Mouse (Mus musculus) olfactory bulb, adult 2 months (tissue): Measurements from ENCODE around the gene Hnrnpab. TPM values are rescaled to one million over a fixed set of nuclear protein-coding genes. Genes with fewer than 3 reads are reported as not detected.

Experiments
- H3K27ac ChIP-seq: fragments of 200-500 bp; 2 replicates; pipeline ENCODE4 v1.5.1; 2012; ENCODE audit warnings: low read depth, low read length; ENCODE audit not compliant: insufficient read depth
- H3K4me1 ChIP-seq: fragments of 200-500 bp; 2 replicates; pipeline ENCODE4 v1.6.1; 2012; ENCODE audit warnings: low read length; ENCODE audit not compliant: control insufficient read depth, insufficient read depth
- H3K4me3 ChIP-seq: fragments of 200-500 bp; 2 replicates; pipeline ENCODE4 v1.5.1; 2012; ENCODE audit warnings: mild to moderate bottlenecking, low read depth, low read length, moderate library complexity; ENCODE audit not compliant: insufficient read depth
- CTCF ChIP-seq: fragments of 200-500 bp; IDR thresholded peaks from 2 replicates; pipeline ENCODE4 v1.5.1; 2012; ENCODE audit warnings: low read depth, mild to moderate bottlenecking, low read length, moderate library complexity; ENCODE audit not compliant: insufficient read depth
- POLR2A ChIP-seq: fragments of 200-500 bp; IDR thresholded peaks from 2 replicates; pipeline ENCODE4 v1.6.1; 2012; ENCODE audit warnings: mild to moderate bottlenecking, low read depth, low read length, moderate library complexity; ENCODE audit not compliant: insufficient read depth
- WGBS: fragments of 180-500 bp; shearing (Covaris S2); methylation state at CpG from one replicate; pipeline ENCODE4 v1.1.7; 2018; 5-methylcytosine and 5-hydroxymethylcytosine counted together
- polyA plus RNA-seq: library from polyadenylated mRNA; stranded (reverse); fragments of >200 nt; gene quantifications from 2 replicates; pipeline ENCODE4 v1.2.4, GENCODE M21; 2012; ENCODE audit warnings: low replicate concordance; ENCODE audit not compliant: missing spikeins, insufficient read depth, insufficient read length

The Hnrnpab gene
- polyA plus RNA-seq, 1 experiment, result 328 TPM

- peak overlapping the region; percentile 6; the same call in 1 of the 2 replicates for H3K27ac ChIP-seq
- TF ChIP-seq POLR2A (no peak), CTCF (no peak)
- H3K4me1 ChIP-seq, result peaks cover 53% of the 10 kb centered on the region
- H3K4me3 ChIP-seq, result no peak overlapping the region
- WGBS, result 60% methylated on average over 15 of the region's 15 CpGs
These were observed 40.4 kb upstream of the Hnrnpab start for GRCm38 (mm10) chr11:51646751-51647667.

DNA sequence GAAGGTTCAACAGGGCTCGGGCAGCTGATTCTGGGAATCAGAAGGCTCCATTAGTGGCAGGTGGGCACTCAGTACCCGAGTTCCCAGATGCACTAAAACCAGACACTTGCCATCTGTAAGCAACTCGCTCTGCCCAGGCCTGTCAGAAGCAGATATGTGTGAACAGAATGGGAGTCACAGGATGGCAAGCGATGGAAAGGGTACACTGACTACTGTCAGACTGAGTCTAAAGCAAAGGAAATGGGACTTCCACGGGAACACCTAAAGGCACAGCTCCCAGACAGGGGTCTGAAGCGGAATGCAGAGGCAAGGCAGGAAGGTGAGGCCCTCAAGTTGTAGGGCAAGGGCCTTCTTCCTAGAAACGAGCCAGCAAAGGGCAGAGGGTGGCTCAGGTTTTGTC is 39.6 kb upstream of the Hnrnpab start:
- Histone ChIP-seq H3K4me3 (no peak overlapping the region), H3K27ac (no peak overlapping the region), H3K4me1 (peaks cover 53% of the 10 kb centered on the region)
- WGBS, result 82% methylated on average over 7 of the region's 7 CpGs
- no peak for TF ChIP-seq POLR2A
- TF ChIP-seq CTCF, result no peak

DNA sequence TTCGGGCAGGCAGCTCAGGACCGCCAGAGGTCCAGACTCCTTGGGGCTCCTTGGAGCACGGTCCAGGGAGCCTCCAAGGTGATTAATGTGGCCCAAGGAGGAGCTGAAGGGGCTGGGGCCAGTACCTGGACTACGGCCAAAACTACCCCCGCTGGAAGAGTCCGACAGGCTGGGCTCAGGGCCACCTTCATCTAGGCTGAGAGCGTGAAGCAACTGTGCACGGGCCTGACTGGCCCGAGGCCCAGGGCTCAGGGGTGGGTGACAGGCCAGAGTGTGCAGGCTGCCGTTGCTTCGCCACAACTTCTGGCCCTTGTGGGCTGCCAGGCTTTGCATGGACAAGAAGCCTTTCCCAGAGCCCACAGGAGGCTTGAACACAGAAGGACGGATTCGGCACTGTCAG is 38.6 kb upstream of the Hnrnpab start:
- 63% methylated on average over 13 of the region's 13 CpGs for WGBS
- Histone ChIP-seq H3K4me3 (no peak overlapping the region), H3K27ac (no peak overlapping the region), H3K4me1 (peaks cover 45% of the 10 kb centered on the region)
- no peak for TF ChIP-seq CTCF
- TF ChIP-seq POLR2A, result no peak

DNA sequence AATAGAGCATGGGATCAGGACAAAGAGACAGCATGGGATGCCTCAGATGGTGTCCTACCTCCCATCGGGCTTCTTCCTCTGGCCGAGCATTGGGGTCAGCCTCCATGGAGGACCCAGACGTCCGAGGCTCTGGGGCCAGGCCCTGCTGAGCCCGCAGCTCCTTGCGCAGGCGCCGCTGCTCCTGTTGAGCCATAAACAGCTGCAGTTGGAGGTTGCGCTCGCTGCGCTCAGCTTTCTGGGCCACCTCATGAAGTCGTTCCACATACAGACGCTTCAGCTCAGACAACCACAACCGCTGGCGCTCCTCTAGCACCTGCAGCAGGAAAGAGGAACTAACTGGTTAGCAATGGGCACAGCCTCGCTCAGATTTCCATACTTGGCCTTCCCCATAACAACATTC is 37.6 kb upstream of the Hnrnpab start:
- 78% methylated on average over 16 of the region's 16 CpGs for WGBS
- TF ChIP-seq POLR2A (no peak), CTCF (no peak)
- H3K4me1 ChIP-seq, result peaks cover 36% of the 10 kb centered on the region
- H3K27ac ChIP-seq, result no peak overlapping the region
- H3K4me3 ChIP-seq, result peak overlapping the region; percentile 1; the same call in 1 of the 2 replicates

GRCm38 (mm10) chr11:51643761-51644160 is 37.1 kb upstream of the Hnrnpab start:
- Histone ChIP-seq H3K4me3 (peak overlapping the region; percentile 1), H3K4me1 (peaks cover 32% of the 10 kb centered on the region), H3K27ac (no peak overlapping the region)
- TF ChIP-seq CTCF (no peak), POLR2A (no peak)
- 46% methylated on average over 15 of the region's 15 CpGs for WGBS

GRCm38 (mm10) chr11:51643202-51643601 is 36.6 kb upstream of the Hnrnpab start:
- H3K4me3 ChIP-seq, result no peak overlapping the region
- H3K4me1 ChIP-seq, result peaks cover 29% of the 10 kb centered on the region
- WGBS, result 83% methylated on average over 9 of the region's 9 CpGs
- H3K27ac ChIP-seq, result no peak overlapping the region
- TF ChIP-seq POLR2A (no peak), CTCF (no peak)

- WGBS, result 64% methylated on average over 7 of the region's 7 CpGs
- TF ChIP-seq CTCF, result no peak
- H3K4me3 ChIP-seq, result no peak overlapping the region
- no peak overlapping the region for H3K27ac ChIP-seq
- H3K4me1 ChIP-seq, result peaks cover 25% of the 10 kb centered on the region
These were observed 34.1 kb upstream of the Hnrnpab start for GRCm38 (mm10) chr11:51640748-51641147.

GRCm38 (mm10) chr11:51638497-51638896 is 31.9 kb upstream of the Hnrnpab start:
- TF ChIP-seq POLR2A (no peak), CTCF (no peak)
- Histone ChIP-seq H3K27ac (no peak overlapping the region), H3K4me1 (peaks cover 16% of the 10 kb centered on the region), H3K4me3 (no peak overlapping the region)
- WGBS, result 74% methylated on average over 5 of the region's 5 CpGs

- 6% methylated on average over 17 of the region's 17 CpGs for WGBS
- no peak for TF ChIP-seq POLR2A
- TF ChIP-seq CTCF, result no peak
- no peak overlapping the region for H3K4me3 ChIP-seq
These were observed 31.3 kb upstream of the Hnrnpab start for GRCm38 (mm10) chr11:51637971-51638414.

More at GRCm38 (mm10) chr11:51637971-51638414, 31.3 kb upstream of the Hnrnpab start:
- peaks cover 11% of the 10 kb centered on the region for H3K4me1 ChIP-seq
- H3K27ac ChIP-seq, result no peak overlapping the region; the same call in 1 of the 2 replicates
